Mouse (Mus musculus): ENCODE measurements at regions not wholly inside any gene's neighbourhood (a gene's known extent, or its start where the extent isn't known, plus 50 kb on each side); places are given as distances from the start of the nearest gene placed in this dataset.

- Histone ChIP-seq H3K36me3 (ENCODE audit: control insufficient read depth, insufficient read depth, low read length) (no peaks in the 10 kb centered on the region), H3K4me1 (ENCODE audit: control insufficient read depth, insufficient read depth, insufficient read length, low read length) (peaks cover 2% of the 10 kb centered on the region; the same call in 1 of the 2 replicates), H3K27me3 (ENCODE audit: control insufficient read depth, insufficient read depth, low read length) (no peaks in the 10 kb centered on the region), H3K4me3 (ENCODE audit: low read depth, low read length) (no peak overlapping the region), H3K27ac (ENCODE audit: insufficient read depth, low read depth, low read length) (no peak overlapping the region)
- TF ChIP-seq CTCF (IDR thresholded peaks at IDR 0.05; ENCODE audit: extremely low read depth, insufficient read length, insufficient replicate concordance, low read depth, low read length) = no peak
- WGBS = 81% methylated on average over 6 of the region's 6 CpGs
Observed at GRCm38 (mm10) chr8:126712749-126713148, 119.0 kb upstream of the Irf2bp2 start.

- TF ChIP-seq POLR2A (IDR thresholded peaks at IDR 0.05; ENCODE audit: low read depth, low read length) = no peak
- TF ChIP-seq CTCF (IDR thresholded peaks at IDR 0.05; ENCODE audit: extremely low read depth, insufficient read length, insufficient replicate concordance, low read depth, low read length) = no peak
- no peaks in the 10 kb centered on the region for H3K36me3 ChIP-seq (ENCODE audit: control insufficient read depth, insufficient read depth, low read length)
- no peak overlapping the region for H3K4me3 ChIP-seq (ENCODE audit: low read depth, low read length)
- no peak overlapping the region for H3K27ac ChIP-seq (ENCODE audit: insufficient read depth, low read depth, low read length)
- WGBS = 78% methylated on average over 2 of the region's 2 CpGs
- peaks cover 19% of the 10 kb centered on the region for H3K4me1 ChIP-seq (ENCODE audit: control insufficient read depth, insufficient read depth, insufficient read length, low read length)
- no peaks in the 10 kb centered on the region for H3K27me3 ChIP-seq (ENCODE audit: control insufficient read depth, insufficient read depth, low read length)
Observed at GRCm38 (mm10) chr8:126708956-126709355, 115.2 kb upstream of the Irf2bp2 start.

- Histone ChIP-seq H3K4me1 (ENCODE audit: control insufficient read depth, insufficient read depth, insufficient read length, low read length) (peaks cover 19% of the 10 kb centered on the region), H3K27ac (ENCODE audit: insufficient read depth, low read depth, low read length) (peak overlapping the region; percentile 31), H3K4me3 (ENCODE audit: low read depth, low read length) (no peak overlapping the region), H3K27me3 (ENCODE audit: control insufficient read depth, insufficient read depth, low read length) (no peaks in the 10 kb centered on the region), H3K36me3 (ENCODE audit: control insufficient read depth, insufficient read depth, low read length) (no peaks in the 10 kb centered on the region)
- WGBS = 30% methylated on average over 6 of the region's 6 CpGs
- TF ChIP-seq CTCF (IDR thresholded peaks at IDR 0.05; ENCODE audit: extremely low read depth, insufficient read length, insufficient replicate concordance, low read depth, low read length) (no peak), POLR2A (IDR thresholded peaks at IDR 0.05; ENCODE audit: low read depth, low read length) (no peak)
Observed at GRCm38 (mm10) chr8:126707300-126707902, 113.6 kb upstream of the Irf2bp2 start.

GRCm38 (mm10) chr8:126706247-126706646, 112.5 kb upstream of the Irf2bp2 start:
- 90% methylated on average over 8 of the region's 8 CpGs for WGBS

GRCm38 (mm10) chr8:126705391-126705790, 111.6 kb upstream of the Irf2bp2 start:
- Histone ChIP-seq H3K36me3 (ENCODE audit: control insufficient read depth, insufficient read depth, low read length) (no peaks in the 10 kb centered on the region), H3K27ac (ENCODE audit: insufficient read depth, low read depth, low read length) (no peak overlapping the region), H3K4me1 (ENCODE audit: control insufficient read depth, insufficient read depth, insufficient read length, low read length) (peaks cover 19% of the 10 kb centered on the region), H3K27me3 (ENCODE audit: control insufficient read depth, insufficient read depth, low read length) (no peaks in the 10 kb centered on the region), H3K4me3 (ENCODE audit: low read depth, low read length) (no peak overlapping the region)
- 88% methylated on average over 2 of the region's 2 CpGs for WGBS
- TF ChIP-seq CTCF (IDR thresholded peaks at IDR 0.05; ENCODE audit: extremely low read depth, insufficient read length, insufficient replicate concordance, low read depth, low read length) = no peak
- no peak for TF ChIP-seq POLR2A (IDR thresholded peaks at IDR 0.05; ENCODE audit: low read depth, low read length)

More at GRCm38 (mm10) chr8:126706247-126706646, 112.5 kb upstream of the Irf2bp2 start:
- Histone ChIP-seq H3K4me1 (ENCODE audit: control insufficient read depth, insufficient read depth, insufficient read length, low read length) (peaks cover 19% of the 10 kb centered on the region), H3K27ac (ENCODE audit: insufficient read depth, low read depth, low read length) (no peak overlapping the region), H3K27me3 (ENCODE audit: control insufficient read depth, insufficient read depth, low read length) (no peaks in the 10 kb centered on the region), H3K4me3 (ENCODE audit: low read depth, low read length) (no peak overlapping the region), H3K36me3 (ENCODE audit: control insufficient read depth, insufficient read depth, low read length) (no peaks in the 10 kb centered on the region)
- TF ChIP-seq POLR2A (IDR thresholded peaks at IDR 0.05; ENCODE audit: low read depth, low read length) (no peak), CTCF (IDR thresholded peaks at IDR 0.05; ENCODE audit: extremely low read depth, insufficient read length, insufficient replicate concordance, low read depth, low read length) (no peak)

- WGBS = 75% methylated on average over 8 of the region's 8 CpGs
- no peaks in the 10 kb centered on the region for H3K36me3 ChIP-seq (ENCODE audit: control insufficient read depth, insufficient read depth, low read length)
- H3K4me3 ChIP-seq (ENCODE audit: low read depth, low read length) = no peak overlapping the region
- TF ChIP-seq CTCF (IDR thresholded peaks at IDR 0.05; ENCODE audit: extremely low read depth, insufficient read length, insufficient replicate concordance, low read depth, low read length) = no peak
- no peak for TF ChIP-seq POLR2A (IDR thresholded peaks at IDR 0.05; ENCODE audit: low read depth, low read length)
- H3K4me1 ChIP-seq (ENCODE audit: control insufficient read depth, insufficient read depth, insufficient read length, low read length) = peaks cover 19% of the 10 kb centered on the region
- H3K27me3 ChIP-seq (ENCODE audit: control insufficient read depth, insufficient read depth, low read length) = no peaks in the 10 kb centered on the region
- H3K27ac ChIP-seq (ENCODE audit: insufficient read depth, low read depth, low read length) = no peak overlapping the region
Observed at GRCm38 (mm10) chr8:126704706-126705105, 110.9 kb upstream of the Irf2bp2 start.

- peaks cover 28% of the 10 kb centered on the region for H3K4me1 ChIP-seq (ENCODE audit: control insufficient read depth, insufficient read depth, insufficient read length, low read length)
- 71% methylated on average over 5 of the region's 5 CpGs for WGBS
- H3K27ac ChIP-seq (ENCODE audit: insufficient read depth, low read depth, low read length) = no peak overlapping the region
- no peaks in the 10 kb centered on the region for H3K36me3 ChIP-seq (ENCODE audit: control insufficient read depth, insufficient read depth, low read length)
- H3K4me3 ChIP-seq (ENCODE audit: low read depth, low read length) = no peak overlapping the region
- H3K27me3 ChIP-seq (ENCODE audit: control insufficient read depth, insufficient read depth, low read length) = no peaks in the 10 kb centered on the region
- no peak for TF ChIP-seq CTCF (IDR thresholded peaks at IDR 0.05; ENCODE audit: extremely low read depth, insufficient read length, insufficient replicate concordance, low read depth, low read length)
- no peak for TF ChIP-seq POLR2A (IDR thresholded peaks at IDR 0.05; ENCODE audit: low read depth, low read length)
Observed at GRCm38 (mm10) chr8:126703546-126703945, 109.8 kb upstream of the Irf2bp2 start.

Data from small intestine, adult 2 months (tissue).